Mouse (Mus musculus): ENCODE measurements around the gene Bdh1. TPM values are rescaled to one million over a fixed set of nuclear protein-coding genes. Genes with fewer than 3 reads are reported as not detected.

The Bdh1 gene
- polyA plus RNA-seq, 1 experiment from 2014 or later = 47.8 TPM

- Histone ChIP-seq H3K9me3 (ENCODE audit: control insufficient read depth, low read length) (no peaks in the 10 kb centered on the region), H3K27me3 (ENCODE audit: control insufficient read depth, insufficient read depth, low read length) (no peaks in the 10 kb centered on the region), H3K4me2 (ENCODE audit: low read depth) (no peak overlapping the region), H3K4me3 (ENCODE audit: low read depth, low read length) (no peak overlapping the region), H3K27ac (ENCODE audit: low read depth, low read length) (no peak overlapping the region), H3K4me1 (ENCODE audit: control insufficient read depth, insufficient read depth, low read length) (no peaks in the 10 kb centered on the region), H3K36me3 (ENCODE audit: control insufficient read depth, insufficient read depth, low read length) (no peaks in the 10 kb centered on the region), H3K9ac (ENCODE audit: low read length) (no peak overlapping the region)
- WGBS = 92% methylated on average over 5 of the region's 5 CpGs
- DNase-seq (ENCODE audit: low spot score) (no peak), ATAC-seq (ENCODE audit: insufficient read depth, low FRiP score, low TSS enrichment) (no peak)
Measured at GRCm38 (mm10) chr16:31485336-31485735, 63.3 kb downstream of the Bdh1 start.

GRCm38 (mm10) chr16:31487266-31487665, 65.2 kb downstream of the Bdh1 start:
- H3K9ac ChIP-seq (ENCODE audit: low read length) = no peak overlapping the region
- no peak overlapping the region for H3K27ac ChIP-seq (ENCODE audit: low read depth, low read length)
- 82% methylated on average over 3 of the region's 3 CpGs for WGBS
- H3K4me1 ChIP-seq (ENCODE audit: control insufficient read depth, insufficient read depth, low read length) = no peaks in the 10 kb centered on the region
- no peak overlapping the region for H3K4me2 ChIP-seq (ENCODE audit: low read depth)
- ATAC-seq (ENCODE audit: insufficient read depth, low FRiP score, low TSS enrichment) (no peak), DNase-seq (ENCODE audit: low spot score) (no peak)
- H3K27me3 ChIP-seq (ENCODE audit: control insufficient read depth, insufficient read depth, low read length) = no peaks in the 10 kb centered on the region
- no peaks in the 10 kb centered on the region for H3K9me3 ChIP-seq (ENCODE audit: control insufficient read depth, low read length)
- H3K36me3 ChIP-seq (ENCODE audit: control insufficient read depth, insufficient read depth, low read length) = no peaks in the 10 kb centered on the region
- H3K4me3 ChIP-seq (ENCODE audit: low read depth, low read length) = no peak overlapping the region

GRCm38 (mm10) chr16:31489096-31489495, 67.0 kb downstream of the Bdh1 start:
- ATAC-seq (ENCODE audit: insufficient read depth, low FRiP score, low TSS enrichment) (no peak), DNase-seq (ENCODE audit: low spot score) (no peak)
- Histone ChIP-seq H3K4me2 (ENCODE audit: low read depth) (no peak overlapping the region), H3K4me1 (ENCODE audit: control insufficient read depth, insufficient read depth, low read length) (peaks cover 6% of the 10 kb centered on the region), H3K27me3 (ENCODE audit: control insufficient read depth, insufficient read depth, low read length) (no peaks in the 10 kb centered on the region), H3K9ac (ENCODE audit: low read length) (no peak overlapping the region), H3K9me3 (ENCODE audit: control insufficient read depth, low read length) (no peaks in the 10 kb centered on the region), H3K27ac (ENCODE audit: low read depth, low read length) (no peak overlapping the region), H3K36me3 (ENCODE audit: control insufficient read depth, insufficient read depth, low read length) (no peaks in the 10 kb centered on the region), H3K4me3 (ENCODE audit: low read depth, low read length) (no peak overlapping the region)
- WGBS = 19% methylated on average over 3 of the region's 3 CpGs

GRCm38 (mm10) chr16:31490967-31491366, 68.9 kb downstream of the Bdh1 start:
- no peak overlapping the region for H3K4me2 ChIP-seq (ENCODE audit: low read depth)
- 94% methylated on average over 7 of the region's 7 CpGs for WGBS
- H3K9me3 ChIP-seq (ENCODE audit: control insufficient read depth, low read length) = no peaks in the 10 kb centered on the region
- no peaks in the 10 kb centered on the region for H3K27me3 ChIP-seq (ENCODE audit: control insufficient read depth, insufficient read depth, low read length)
- no peak overlapping the region for H3K4me3 ChIP-seq (ENCODE audit: low read depth, low read length)
- DNase-seq (ENCODE audit: low spot score) (no peak), ATAC-seq (ENCODE audit: insufficient read depth, low FRiP score, low TSS enrichment) (no peak)
- no peak overlapping the region for H3K9ac ChIP-seq (ENCODE audit: low read length)
- H3K27ac ChIP-seq (ENCODE audit: low read depth, low read length) = no peak overlapping the region
- H3K4me1 ChIP-seq (ENCODE audit: control insufficient read depth, insufficient read depth, low read length) = peaks cover 8% of the 10 kb centered on the region
- H3K36me3 ChIP-seq (ENCODE audit: control insufficient read depth, insufficient read depth, low read length) = no peaks in the 10 kb centered on the region

- no peaks in the 10 kb centered on the region for H3K9me3 ChIP-seq (ENCODE audit: control insufficient read depth, low read length)
- DNase-seq (ENCODE audit: low spot score) (peak; percentile 43), ATAC-seq (ENCODE audit: insufficient read depth, low FRiP score, low TSS enrichment) (no peak)
- H3K4me2 ChIP-seq (ENCODE audit: low read depth) = no peak overlapping the region
- no peaks in the 10 kb centered on the region for H3K27me3 ChIP-seq (ENCODE audit: control insufficient read depth, insufficient read depth, low read length)
- H3K36me3 ChIP-seq (ENCODE audit: control insufficient read depth, insufficient read depth, low read length) = no peaks in the 10 kb centered on the region
- no peak overlapping the region for H3K4me3 ChIP-seq (ENCODE audit: low read depth, low read length)
- peak overlapping the region; percentile 15; the same call in 1 of the 2 replicates for H3K27ac ChIP-seq (ENCODE audit: low read depth, low read length)
- WGBS = 33% methylated on average over 12 of the region's 12 CpGs
- H3K9ac ChIP-seq (ENCODE audit: low read length) = no peak overlapping the region
- peaks cover 8% of the 10 kb centered on the region for H3K4me1 ChIP-seq (ENCODE audit: control insufficient read depth, insufficient read depth, low read length)
Measured at GRCm38 (mm10) chr16:31492921-31493549, 71.0 kb downstream of the Bdh1 start.

GRCm38 (mm10) chr16:31493550-31493965, 71.5 kb downstream of the Bdh1 start:
- H3K4me3 ChIP-seq (ENCODE audit: low read depth, low read length) = no peak overlapping the region
- 49% methylated on average over 6 of the region's 6 CpGs for WGBS
- H3K4me1 ChIP-seq (ENCODE audit: control insufficient read depth, insufficient read depth, low read length) = peaks cover 8% of the 10 kb centered on the region
- ATAC-seq (ENCODE audit: insufficient read depth, low FRiP score, low TSS enrichment) = no peak
- no peak overlapping the region for H3K27ac ChIP-seq (ENCODE audit: low read depth, low read length)
- H3K9ac ChIP-seq (ENCODE audit: low read length) = no peak overlapping the region
- H3K36me3 ChIP-seq (ENCODE audit: control insufficient read depth, insufficient read depth, low read length) = no peaks in the 10 kb centered on the region
- no peaks in the 10 kb centered on the region for H3K27me3 ChIP-seq (ENCODE audit: control insufficient read depth, insufficient read depth, low read length)
- no peak overlapping the region for H3K4me2 ChIP-seq (ENCODE audit: low read depth)
- peak; percentile 33 for DNase-seq (ENCODE audit: low spot score)
- H3K9me3 ChIP-seq (ENCODE audit: control insufficient read depth, low read length) = no peaks in the 10 kb centered on the region

- DNase-seq (ENCODE audit: low spot score) = no peak
- no peak overlapping the region for H3K4me2 ChIP-seq (ENCODE audit: low read depth)
- H3K27me3 ChIP-seq (ENCODE audit: control insufficient read depth, insufficient read depth, low read length) = no peaks in the 10 kb centered on the region
- H3K36me3 ChIP-seq (ENCODE audit: control insufficient read depth, insufficient read depth, low read length) = no peaks in the 10 kb centered on the region
- peaks cover 8% of the 10 kb centered on the region for H3K4me1 ChIP-seq (ENCODE audit: control insufficient read depth, insufficient read depth, low read length)
- no peaks in the 10 kb centered on the region for H3K9me3 ChIP-seq (ENCODE audit: control insufficient read depth, low read length)
- no peak for ATAC-seq (ENCODE audit: insufficient read depth, low FRiP score, low TSS enrichment)
- H3K27ac ChIP-seq (ENCODE audit: low read depth, low read length) = no peak overlapping the region
- no peak overlapping the region for H3K4me3 ChIP-seq (ENCODE audit: low read depth, low read length)
- 60% methylated on average over 6 of the region's 6 CpGs for WGBS
- H3K9ac ChIP-seq (ENCODE audit: low read length) = no peak overlapping the region
Measured at GRCm38 (mm10) chr16:31493991-31494390, 71.9 kb downstream of the Bdh1 start.

- no peaks in the 10 kb centered on the region for H3K36me3 ChIP-seq (ENCODE audit: control insufficient read depth, insufficient read depth, low read length)
- DNase-seq (ENCODE audit: low spot score) (no peak), ATAC-seq (ENCODE audit: insufficient read depth, low FRiP score, low TSS enrichment) (no peak)
- no peak overlapping the region for H3K4me3 ChIP-seq (ENCODE audit: low read depth, low read length)
- H3K9me3 ChIP-seq (ENCODE audit: control insufficient read depth, low read length) = no peaks in the 10 kb centered on the region
- 77% methylated on average over 7 of the region's 7 CpGs for WGBS
- peaks cover 11% of the 10 kb centered on the region for H3K4me1 ChIP-seq (ENCODE audit: control insufficient read depth, insufficient read depth, low read length)
- no peaks in the 10 kb centered on the region for H3K27me3 ChIP-seq (ENCODE audit: control insufficient read depth, insufficient read depth, low read length)
- no peak overlapping the region for H3K27ac ChIP-seq (ENCODE audit: low read depth, low read length)
- H3K9ac ChIP-seq (ENCODE audit: low read length) = no peak overlapping the region
- no peak overlapping the region for H3K4me2 ChIP-seq (ENCODE audit: low read depth)
Measured at GRCm38 (mm10) chr16:31495356-31495755, 73.3 kb downstream of the Bdh1 start.

- no peaks in the 10 kb centered on the region for H3K27me3 ChIP-seq (ENCODE audit: control insufficient read depth, insufficient read depth, low read length)
- 83% methylated on average over 9 of the region's 9 CpGs for WGBS
Measured at GRCm38 (mm10) chr16:31495769-31496168, 73.7 kb downstream of the Bdh1 start.

More at GRCm38 (mm10) chr16:31495769-31496168, 73.7 kb downstream of the Bdh1 start:
- no peaks in the 10 kb centered on the region for H3K9me3 ChIP-seq (ENCODE audit: control insufficient read depth, low read length)
- H3K4me3 ChIP-seq (ENCODE audit: low read depth, low read length) = no peak overlapping the region
- no peak overlapping the region for H3K4me2 ChIP-seq (ENCODE audit: low read depth)
- no peak overlapping the region for H3K27ac ChIP-seq (ENCODE audit: low read depth, low read length)
- DNase-seq (ENCODE audit: low spot score) (no peak), ATAC-seq (ENCODE audit: insufficient read depth, low FRiP score, low TSS enrichment) (no peak)
- peaks cover 15% of the 10 kb centered on the region for H3K4me1 ChIP-seq (ENCODE audit: control insufficient read depth, insufficient read depth, low read length)
- H3K9ac ChIP-seq (ENCODE audit: low read length) = no peak overlapping the region
- no peaks in the 10 kb centered on the region for H3K36me3 ChIP-seq (ENCODE audit: control insufficient read depth, insufficient read depth, low read length)
